Mouse (Mus musculus) spleen, adult 12 weeks (tissue): ENCODE measurements around the gene Ypel1.

Source experiments
- DNase-seq: peaks from one replicate; pipeline ENCODE4 v3.0.0; 2022; ENCODE audit warnings: low spot score

Gene Ypel1

GRCm38 (mm10) chr16:17086669-17087193 is 17.2 kb downstream of the Ypel1 start:
- no peak for DNase-seq

GRCm38 (mm10) chr16:17088346-17088745 is 18.9 kb downstream of the Ypel1 start:
- DNase-seq: no peak

GRCm38 (mm10) chr16:17096938-17097337 is 27.4 kb downstream of the Ypel1 start:
- no peak for DNase-seq

- DNase-seq: no peak
These were observed 33.2 kb downstream of the Ypel1 start for GRCm38 (mm10) chr16:17102630-17103220.

GRCm38 (mm10) chr16:17104600-17104999 is 35.1 kb downstream of the Ypel1 start:
- DNase-seq: no peak

GRCm38 (mm10) chr16:17110771-17111743 is 41.6 kb downstream of the Ypel1 start, which contains the start of gene Ppil2:
Ppil2 (minus strand) TSS chr16:17111257.
- peak; percentile 53 for DNase-seq

- DNase-seq: no peak
These were observed 47.9 kb downstream of the Ypel1 start for GRCm38 (mm10) chr16:17117309-17117799.

- no peak for DNase-seq
These were observed 52.1 kb downstream of the Ypel1 start for GRCm38 (mm10) chr16:17121569-17121968.

- no peak for DNase-seq
These were observed 54.8 kb downstream of the Ypel1 start for GRCm38 (mm10) chr16:17124119-17124870.

GRCm38 (mm10) chr16:17124871-17125520 is 55.5 kb downstream of the Ypel1 start, which contains the start of gene 2610318N02Rik:
2610318N02Rik (minus strand) TSS chr16:17125167.
- DNase-seq: peak; percentile 73

- peak; percentile 28 for DNase-seq
These were observed 57.8 kb downstream of the Ypel1 start for GRCm38 (mm10) chr16:17127292-17127691.

- peak; percentile 36 for DNase-seq
These were observed 61.9 kb downstream of the Ypel1 start for GRCm38 (mm10) chr16:17131191-17132088.

- peak; percentile 93 for DNase-seq
These were observed 62.8 kb downstream of the Ypel1 start, which contains the start of gene Sdf2l1 for GRCm38 (mm10) chr16:17132089-17132905. Sdf2l1 (minus strand) TSS chr16:17132383.

GRCm38 (mm10) chr16:17132906-17133200 is 63.4 kb downstream of the Ypel1 start:
- no peak for DNase-seq
